Mouse (Mus musculus): Measurements from ENCODE around the gene Olfr1440. TPM values are rescaled to one million over a fixed set of nuclear protein-coding genes. Genes with fewer than 3 reads are reported as not detected.

The Olfr1440 gene
- not detected for polyA plus RNA-seq (2014; fragmentation: Illumina TruSeq; extraction: RNeasy Lipid Tissue Mini Kit (QIAGEN cat#74804); ENCODE audit: low read depth, low replicate concordance)

DNA sequence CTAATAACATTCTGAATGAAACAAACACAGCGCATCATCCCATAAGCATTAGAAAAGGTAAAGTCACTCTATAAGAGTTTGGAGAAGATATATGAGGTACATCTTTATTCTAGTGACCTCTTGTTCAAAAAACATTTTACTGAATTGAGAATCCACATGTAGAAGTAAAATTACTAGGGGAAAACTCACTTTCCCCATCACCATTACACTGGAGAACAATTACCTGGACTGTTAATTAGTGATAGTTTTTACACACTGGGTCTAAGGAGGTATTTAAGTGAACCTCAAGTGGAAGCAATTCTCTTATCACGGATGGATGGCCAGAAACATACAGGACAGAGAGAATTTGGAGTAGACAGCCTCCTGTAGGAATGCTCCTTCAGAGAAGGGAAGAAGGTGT is at the start of gene Olfr1440:
Olfr1440 (plus strand) TSS at position 301 of the 400 bp plus-strand sequence.

DNA sequence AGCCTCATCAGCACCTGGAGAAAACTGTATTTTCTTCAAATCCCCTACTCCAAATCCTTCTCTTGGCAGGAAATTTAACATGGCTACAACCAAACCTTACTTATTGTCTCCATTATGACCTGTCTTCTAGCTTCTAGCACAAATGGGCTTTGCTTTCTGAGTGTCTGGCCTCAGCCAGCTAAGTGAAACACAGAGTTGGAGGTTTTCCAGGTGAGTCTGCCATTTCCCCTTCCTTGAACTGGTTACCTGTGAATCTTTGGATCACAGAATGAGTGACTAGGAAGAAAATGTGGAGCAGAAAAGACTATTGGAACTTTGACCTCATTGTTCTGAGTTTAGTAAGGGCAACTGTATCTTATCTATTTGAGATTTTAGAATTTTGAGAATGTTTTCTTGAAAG is 30.3 kb downstream of the Olfr1440 start, which contains the start of gene Olfr1441:
Olfr1441 (plus strand) TSS at position 73 of the 400 bp plus-strand sequence.

DNA sequence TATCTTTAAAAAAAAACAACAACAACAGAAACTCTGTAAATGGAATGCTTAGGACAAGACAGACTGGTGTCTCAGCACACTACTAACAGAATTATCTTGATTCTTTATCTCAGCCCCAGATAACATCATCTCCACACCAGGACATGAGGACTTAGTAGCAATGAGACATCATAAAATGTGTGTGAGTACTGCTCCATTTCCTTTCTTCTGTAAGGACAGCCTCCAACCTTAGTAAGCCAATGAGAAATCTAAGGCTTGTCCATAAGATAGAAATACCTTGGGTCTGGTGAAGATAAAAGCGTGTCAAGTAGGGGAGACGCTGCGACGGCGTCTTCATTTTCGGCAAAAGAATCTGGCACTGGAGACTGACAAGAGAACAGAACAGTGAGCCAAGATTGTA is 40.5 kb downstream of the Olfr1440 start, which contains the start of gene Pfpl:
Pfpl (plus strand) TSS at position 301 of the 400 bp plus-strand sequence.

Other genes starting within 250 kb of the Olfr1440 start
- not detected for gene Olfr1555-ps1, start 217.2 kb upstream of the Olfr1440 start, polyA plus RNA-seq (2014; fragmentation: Illumina TruSeq; extraction: RNeasy Lipid Tissue Mini Kit (QIAGEN cat#74804); ENCODE audit: low read depth, low replicate concordance)
- gene Olfr1431, start 186.6 kb upstream of the Olfr1440 start, polyA plus RNA-seq (2014; fragmentation: Illumina TruSeq; extraction: RNeasy Lipid Tissue Mini Kit (QIAGEN cat#74804); ENCODE audit: low read depth, low replicate concordance) = not detected
- not detected for gene Olfr1432, start 154.7 kb upstream of the Olfr1440 start, polyA plus RNA-seq (2014; fragmentation: Illumina TruSeq; extraction: RNeasy Lipid Tissue Mini Kit (QIAGEN cat#74804); ENCODE audit: low read depth, low replicate concordance)
- gene Olfr262, start 145.6 kb upstream of the Olfr1440 start, polyA plus RNA-seq (2014; fragmentation: Illumina TruSeq; extraction: RNeasy Lipid Tissue Mini Kit (QIAGEN cat#74804); ENCODE audit: low read depth, low replicate concordance) = not detected
- gene Olfr235, start 126.2 kb upstream of the Olfr1440 start, polyA plus RNA-seq (2014; fragmentation: Illumina TruSeq; extraction: RNeasy Lipid Tissue Mini Kit (QIAGEN cat#74804); ENCODE audit: low read depth, low replicate concordance) = not detected
- not detected for gene Olfr1434, start 107.4 kb upstream of the Olfr1440 start, polyA plus RNA-seq (2014; fragmentation: Illumina TruSeq; extraction: RNeasy Lipid Tissue Mini Kit (QIAGEN cat#74804); ENCODE audit: low read depth, low replicate concordance)
- gene Olfr1436, start 88.1 kb upstream of the Olfr1440 start, polyA plus RNA-seq (2014; fragmentation: Illumina TruSeq; extraction: RNeasy Lipid Tissue Mini Kit (QIAGEN cat#74804); ENCODE audit: low read depth, low replicate concordance) = not detected
- gene Olfr1437, start 62.2 kb upstream of the Olfr1440 start, polyA plus RNA-seq (2014; fragmentation: Illumina TruSeq; extraction: RNeasy Lipid Tissue Mini Kit (QIAGEN cat#74804); ENCODE audit: low read depth, low replicate concordance) = not detected
- not detected for gene Olfr1438-ps1, start 51.4 kb upstream of the Olfr1440 start, polyA plus RNA-seq (2014; fragmentation: Illumina TruSeq; extraction: RNeasy Lipid Tissue Mini Kit (QIAGEN cat#74804); ENCODE audit: low read depth, low replicate concordance)
- gene Olfr1441, start 30.2 kb downstream of the Olfr1440 start, polyA plus RNA-seq (2014; fragmentation: Illumina TruSeq; extraction: RNeasy Lipid Tissue Mini Kit (QIAGEN cat#74804); ENCODE audit: low read depth, low replicate concordance) = not detected
- not detected for gene Pfpl, start 40.6 kb downstream of the Olfr1440 start, polyA plus RNA-seq (2014; fragmentation: Illumina TruSeq; extraction: RNeasy Lipid Tissue Mini Kit (QIAGEN cat#74804); ENCODE audit: low read depth, low replicate concordance)
- 42.2 TPM for gene Mpeg1, start 73.5 kb downstream of the Olfr1440 start, polyA plus RNA-seq (2014; fragmentation: Illumina TruSeq; extraction: RNeasy Lipid Tissue Mini Kit (QIAGEN cat#74804); ENCODE audit: low read depth, low replicate concordance)
- gene Dtx4, start 114.2 kb downstream of the Olfr1440 start, polyA plus RNA-seq (2014; fragmentation: Illumina TruSeq; extraction: RNeasy Lipid Tissue Mini Kit (QIAGEN cat#74804); ENCODE audit: low read depth, low replicate concordance) = 12.0 TPM
- 41.9 TPM for gene Fam111a, start 158.5 kb downstream of the Olfr1440 start, polyA plus RNA-seq (2014; fragmentation: Illumina TruSeq; extraction: RNeasy Lipid Tissue Mini Kit (QIAGEN cat#74804); ENCODE audit: low read depth, low replicate concordance)
- gene Gm4952, start 212.7 kb downstream of the Olfr1440 start, polyA plus RNA-seq (2014; fragmentation: Illumina TruSeq; extraction: RNeasy Lipid Tissue Mini Kit (QIAGEN cat#74804); ENCODE audit: low read depth, low replicate concordance) = 0.85 TPM
- not detected for gene Glyat, start 246.0 kb downstream of the Olfr1440 start, polyA plus RNA-seq (2014; fragmentation: Illumina TruSeq; extraction: RNeasy Lipid Tissue Mini Kit (QIAGEN cat#74804); ENCODE audit: low read depth, low replicate concordance)

Data from sigmoid colon, adult 10 weeks (tissue).